Mouse (Mus musculus) gastrocnemius, postnatal 4 days (tissue): ENCODE results near the gene Pih1d1. TPM values are rescaled to one million over a fixed set of nuclear protein-coding genes. Genes with fewer than 3 reads are reported as not detected.
"Not testable (repeated sequence)": the region's sequence is repeated elsewhere in the genome, so short reads cannot be mapped to it uniquely, and the experiment has no call there.

Source experiments
- DNase-seq, 2 experiments: peaks; one replicate each; pipeline ENCODE4 v3.0.0; 2021 to 2022; ENCODE audit warnings: low spot score in 2 of 2, mixed read lengths in 2 of 2
- total RNA-seq, 2 experiments: library from RNA; stranded (reverse); gene quantifications; 2 replicates each; pipeline ENCODE4 v1.2.3; 2021

Gene Pih1d1
- total RNA-seq, 2 experiments from 2014 or later: 52.1 to 59.3 TPM

DNA sequence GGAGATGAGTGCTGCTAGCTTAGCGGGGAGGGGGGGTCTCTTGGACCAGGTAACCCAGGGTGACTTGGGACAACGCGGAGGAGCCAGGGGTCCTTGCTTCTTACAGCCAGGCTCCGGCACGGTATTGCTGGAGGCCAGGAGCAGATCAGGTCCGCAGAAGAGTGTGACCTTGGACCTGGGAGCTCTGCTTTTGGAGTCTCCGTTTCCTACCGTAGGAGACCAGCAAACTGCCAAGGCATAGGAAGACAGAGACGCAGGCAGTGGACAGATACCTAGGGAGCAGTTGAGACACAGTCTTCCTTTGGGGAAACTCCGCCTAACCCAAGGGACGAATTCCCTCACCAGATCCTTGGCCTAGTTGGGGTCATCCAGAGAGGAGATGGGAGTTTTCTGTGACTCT, 11.6 kb downstream of the Pih1d1 start:
- no peak for DNase-seq

DNA sequence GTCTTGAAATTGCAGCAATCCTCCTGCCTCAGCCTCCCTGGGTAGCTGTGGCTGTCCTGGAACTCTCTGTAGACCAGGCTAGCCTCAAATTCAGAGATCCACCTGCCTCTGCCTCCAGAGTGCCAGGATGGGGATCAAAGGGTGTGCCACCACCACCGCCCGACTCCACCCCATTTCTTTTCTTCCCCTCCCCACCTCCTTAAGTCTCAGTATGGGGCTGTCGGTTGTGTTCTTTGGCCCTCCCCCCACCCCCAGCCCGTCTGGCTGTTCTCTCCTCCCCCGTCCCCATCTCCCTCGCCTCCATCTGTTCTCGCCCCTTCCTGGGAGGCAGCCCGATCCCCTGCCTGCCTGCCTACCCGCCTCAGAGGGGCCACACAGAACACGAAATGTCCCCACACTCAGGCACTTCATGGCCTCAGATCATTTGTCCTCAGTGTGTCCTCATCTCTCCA, 12.9 kb downstream of the Pih1d1 start:
- no peak for DNase-seq

DNA sequence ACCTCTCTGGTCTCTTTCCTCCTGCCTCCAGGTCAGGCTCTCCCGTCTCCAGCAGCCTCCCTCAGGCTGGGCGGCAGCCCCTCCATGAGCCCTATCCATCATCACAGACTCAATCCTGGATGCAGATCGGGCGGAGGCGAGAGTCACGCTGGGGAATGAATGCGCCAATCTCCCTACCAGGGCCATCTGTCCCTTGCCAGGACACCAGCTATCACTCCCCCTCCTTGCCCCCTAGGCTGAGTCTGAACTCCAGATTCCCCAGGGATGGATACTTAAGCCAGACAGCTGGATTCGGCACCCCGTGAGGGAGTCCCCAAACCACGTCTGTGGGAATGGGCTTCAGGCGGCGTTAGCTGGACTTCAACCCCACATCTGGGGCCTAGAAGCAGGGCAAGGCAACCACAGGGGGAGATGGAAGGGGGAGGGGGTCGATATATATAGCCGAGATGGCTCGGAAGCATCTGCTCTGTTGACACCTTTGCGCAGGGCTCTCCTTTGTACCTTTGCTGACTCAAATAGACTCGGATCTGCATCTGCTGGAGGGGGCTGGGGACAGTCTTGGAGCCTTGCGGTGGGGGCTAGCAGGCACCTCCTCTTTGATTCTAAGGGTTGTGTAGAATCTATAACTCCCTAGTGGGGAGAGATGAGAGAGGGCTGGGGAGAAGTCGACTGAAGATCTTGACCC, 13.8 kb downstream of the Pih1d1 start:
- DNase-seq: no peak

DNA sequence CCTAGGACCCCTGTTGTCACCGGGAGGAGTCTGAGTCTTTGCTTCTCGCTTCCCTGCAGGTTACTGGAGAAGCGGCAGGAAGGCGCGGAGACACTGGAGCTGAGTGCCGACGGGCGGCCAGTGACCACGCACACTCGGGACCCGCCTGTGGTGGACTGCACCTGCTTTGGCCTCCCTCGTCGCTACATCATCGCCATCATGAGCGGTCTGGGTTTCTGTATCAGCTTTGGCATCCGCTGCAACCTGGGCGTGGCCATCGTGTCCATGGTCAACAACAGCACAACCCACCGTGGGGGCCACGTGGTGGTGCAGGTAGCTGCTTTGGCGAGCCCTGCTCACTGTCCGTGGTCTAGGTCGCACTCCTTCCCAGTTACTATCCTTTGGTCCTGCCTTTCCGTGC, 14.6 kb downstream of the Pih1d1 start:
- no peak for DNase-seq

DNA sequence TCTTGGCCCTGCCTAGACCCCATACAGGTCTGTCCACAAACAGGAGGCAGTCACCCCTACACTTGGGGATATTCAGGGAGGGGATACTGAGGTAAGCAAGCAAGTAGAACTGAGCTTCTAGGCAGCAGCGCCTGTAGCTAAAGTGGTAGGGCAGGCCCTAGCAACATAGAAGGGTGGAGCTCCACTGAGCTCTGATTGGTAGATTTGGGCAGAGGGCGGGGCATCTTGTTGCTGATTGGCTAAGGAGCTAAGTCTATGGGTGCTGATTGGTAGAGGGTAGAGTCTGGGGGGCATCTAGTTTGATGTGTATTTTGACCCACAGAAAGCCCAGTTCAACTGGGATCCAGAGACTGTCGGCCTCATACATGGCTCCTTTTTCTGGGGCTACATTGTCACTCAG, 15.4 kb downstream of the Pih1d1 start:
- no peak for DNase-seq

DNA sequence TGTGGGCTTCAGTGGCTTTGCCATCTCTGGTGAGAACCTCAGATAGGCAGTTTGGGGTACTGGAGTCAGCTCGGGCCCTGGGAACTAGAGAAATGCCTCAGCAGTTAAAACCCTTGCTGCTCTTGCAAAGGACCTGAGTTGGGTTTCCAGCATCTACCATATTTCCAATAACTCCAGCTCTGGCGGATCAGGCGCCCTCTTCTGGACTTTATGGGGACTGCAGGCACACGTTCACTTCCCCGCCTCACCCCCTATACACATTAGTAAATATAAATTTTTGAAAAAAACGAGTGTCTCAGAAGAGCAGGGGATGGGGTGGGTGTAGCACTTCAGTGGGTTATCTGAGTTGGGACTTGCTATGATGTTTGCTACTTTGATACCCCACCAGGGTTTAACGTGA, 18.9 kb downstream of the Pih1d1 start:
- DNase-seq: no peak

DNA sequence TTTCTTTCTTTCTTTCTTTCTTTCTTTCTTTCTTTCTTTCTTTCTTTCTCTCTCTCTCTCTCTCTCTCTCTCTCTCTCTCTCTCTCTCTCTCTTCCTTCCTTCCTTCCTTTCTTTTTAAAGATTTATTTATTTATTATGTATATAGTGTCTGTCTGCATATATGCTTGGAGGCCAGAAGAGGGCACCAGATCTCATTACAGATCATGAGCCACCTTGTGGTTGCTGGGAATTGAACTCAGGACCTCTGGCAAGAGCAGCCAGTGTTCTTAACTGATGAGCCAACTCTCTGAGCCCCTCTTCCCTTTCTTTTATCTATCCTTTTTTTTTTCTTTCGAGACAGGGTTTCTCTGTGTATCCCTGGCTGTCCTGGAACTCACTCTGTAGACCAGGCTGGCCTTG, 19.7 kb downstream of the Pih1d1 start:
- not testable (repeated sequence) for DNase-seq

DNA sequence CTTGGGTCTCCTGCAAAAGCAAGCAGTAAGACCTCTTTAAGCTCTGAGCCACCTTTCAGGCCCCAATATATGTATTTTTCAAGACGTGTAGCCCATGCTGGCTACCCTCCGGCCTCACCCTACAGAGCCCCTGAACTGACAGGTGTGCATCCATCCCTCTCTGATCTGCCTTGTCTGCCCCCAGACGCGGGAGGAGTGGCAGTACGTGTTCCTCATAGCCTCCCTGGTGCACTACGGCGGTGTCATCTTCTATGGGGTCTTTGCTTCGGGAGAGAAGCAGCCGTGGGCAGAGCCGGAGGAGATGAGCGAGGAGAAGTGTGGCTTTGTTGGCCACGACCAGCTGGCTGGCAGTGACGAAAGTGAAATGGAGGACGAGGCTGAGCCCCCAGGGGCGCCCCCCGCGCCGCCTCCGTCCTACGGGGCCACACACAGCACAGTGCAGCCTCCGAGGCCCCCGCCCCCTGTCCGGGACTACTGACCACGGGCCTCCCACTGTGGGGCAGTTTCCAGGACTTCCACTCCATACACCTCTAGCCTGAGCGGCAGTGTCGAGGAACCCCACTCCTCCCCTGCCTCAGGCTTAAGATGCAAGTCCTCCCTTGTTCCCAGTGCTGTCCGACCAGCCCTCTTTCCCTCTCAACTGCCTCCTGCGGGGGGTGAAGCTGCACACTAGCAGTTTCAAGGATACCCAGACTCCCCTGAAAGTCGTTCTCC, 20.6 kb downstream of the Pih1d1 start:
- DNase-seq: no peak

DNA sequence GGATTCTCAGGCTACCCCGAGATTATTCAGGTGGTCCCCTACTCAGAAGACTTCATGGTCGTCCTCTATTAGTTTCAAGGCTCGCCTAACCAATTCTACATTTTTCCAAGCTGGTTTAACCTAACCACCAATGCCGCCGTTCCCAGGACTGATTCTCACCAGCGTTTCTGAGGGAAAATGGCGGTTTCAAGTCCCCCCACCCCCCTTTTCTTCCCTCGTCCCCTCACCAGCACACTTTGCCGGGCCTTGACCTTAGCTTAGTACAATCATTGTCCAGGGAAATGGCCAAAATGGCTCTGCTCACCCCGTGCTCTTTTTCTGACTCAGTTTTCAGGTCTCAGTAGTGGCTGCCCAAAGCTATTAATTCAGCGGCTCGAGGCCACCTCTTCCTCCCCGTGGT, 21.3 kb downstream of the Pih1d1 start:
- no peak for DNase-seq

DNA sequence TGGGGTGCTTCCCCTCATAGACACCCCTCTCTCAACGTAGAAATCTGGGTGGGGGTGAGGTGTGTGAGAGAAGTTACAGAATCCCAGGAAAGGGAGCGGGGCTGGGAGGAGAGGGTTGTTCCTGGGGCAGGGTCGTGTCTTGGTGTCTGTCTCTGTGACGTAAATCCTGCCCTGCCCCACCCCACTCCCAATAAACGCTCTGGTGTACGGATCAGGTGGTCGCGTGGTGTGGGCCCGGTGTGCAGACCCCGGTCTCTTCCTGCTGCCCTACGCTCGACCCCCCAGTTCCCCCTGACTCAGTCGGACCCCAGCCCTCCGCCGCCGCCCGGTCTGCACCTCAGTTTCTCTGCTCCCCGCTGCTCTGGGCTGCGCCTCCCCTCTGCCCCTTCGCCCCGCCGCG, 21.8 kb downstream of the Pih1d1 start:
- no peak for DNase-seq

DNA sequence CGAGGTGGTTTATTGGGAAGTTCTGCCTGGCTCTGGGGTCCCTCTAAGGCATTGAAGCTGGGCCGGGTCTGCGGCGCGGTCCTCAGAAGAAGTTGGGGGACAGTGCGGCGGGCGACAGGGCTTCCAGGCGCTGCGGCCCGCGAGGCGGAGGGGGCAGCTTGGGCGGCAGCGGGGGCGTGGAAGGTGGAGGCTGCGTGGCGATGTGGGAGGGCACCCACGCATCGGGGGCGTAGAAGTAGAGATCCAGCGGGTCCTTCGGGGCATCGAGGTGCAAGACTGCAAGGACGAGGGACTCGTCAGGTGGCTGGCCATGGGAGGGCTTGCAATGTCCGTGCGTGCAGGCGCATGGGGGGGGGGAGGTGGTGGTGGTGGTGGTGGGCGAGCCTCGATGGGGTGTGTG, 22.3 kb downstream of the Pih1d1 start:
- DNase-seq: no peak

DNA sequence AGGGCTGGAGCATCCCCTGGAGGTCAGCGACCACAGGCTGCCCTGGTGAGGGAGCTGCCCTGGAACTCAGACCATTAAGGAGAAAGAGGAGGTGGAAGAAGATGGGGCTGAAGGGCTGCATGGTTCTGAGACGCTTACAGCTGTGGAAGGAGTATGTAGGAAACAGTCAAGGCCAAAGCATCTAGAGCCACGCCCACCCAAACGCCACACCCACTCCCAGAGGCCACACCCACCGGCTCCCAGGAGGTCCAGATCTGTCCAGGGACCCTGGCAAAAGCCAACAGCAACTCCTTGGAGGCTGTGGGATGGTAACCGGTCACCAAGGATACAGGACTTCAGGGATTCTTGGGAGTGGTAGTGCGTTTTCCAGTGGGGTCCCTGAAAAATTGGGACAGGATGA, 24.4 kb downstream of the Pih1d1 start:
- DNase-seq: no peak

DNA sequence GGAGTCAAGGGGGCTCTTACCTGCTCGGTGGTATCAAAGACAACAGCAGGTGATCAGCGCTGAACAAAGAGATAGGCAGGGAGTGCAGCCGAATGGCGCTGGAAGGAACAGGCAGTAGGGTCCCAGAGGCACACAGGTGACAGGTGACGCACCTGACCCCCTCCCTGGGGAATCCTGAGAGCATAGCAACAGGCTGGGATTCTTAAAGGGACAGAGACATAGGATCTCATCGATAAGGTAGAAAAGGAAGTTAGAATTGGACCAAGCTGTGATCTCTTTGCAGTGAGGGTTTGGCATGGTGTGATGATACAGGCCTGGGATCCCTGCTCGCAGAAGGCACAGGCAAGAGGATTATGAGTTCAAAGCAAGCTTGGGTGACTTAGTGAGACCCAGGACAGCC, 25.4 kb downstream of the Pih1d1 start, which contains the start of gene Gfy:
Gene Gfy, minus strand, starts transcription at position 101 of the 400 bp plus-strand sequence.
- DNase-seq: no peak

DNA sequence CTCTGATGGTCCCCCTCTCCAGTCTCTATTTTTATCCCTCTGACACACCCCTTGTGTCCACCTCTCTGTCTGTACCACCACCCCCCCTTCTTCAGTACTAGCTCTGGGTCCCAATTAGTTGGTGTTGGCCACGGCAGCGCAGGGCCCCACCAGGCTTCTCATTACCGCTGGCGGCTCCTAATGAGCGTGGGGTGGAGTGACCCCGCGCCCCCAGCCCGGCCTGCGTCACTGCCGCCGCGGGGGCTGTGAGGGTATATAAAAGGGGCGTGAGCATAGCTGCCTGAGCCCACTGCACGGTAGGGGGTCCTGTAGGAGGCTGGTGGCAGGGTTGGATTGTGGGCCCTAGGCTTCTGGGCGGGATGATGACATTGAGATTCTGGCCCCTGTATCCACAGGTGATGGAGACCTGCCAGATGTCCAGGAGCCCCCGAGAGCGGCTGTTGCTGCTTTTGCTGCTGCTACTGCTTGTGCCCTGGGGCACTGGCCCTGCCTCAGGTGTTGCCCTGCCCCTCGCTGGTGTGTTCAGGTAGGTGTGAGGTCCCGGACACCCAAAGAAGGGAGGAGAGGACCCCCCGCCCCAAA, 26.9 kb downstream of the Pih1d1 start, which contains the start of gene Pth2:
Gene Pth2, plus strand, starts transcription at position 100 of the 582 bp plus-strand sequence.
- DNase-seq: no peak

DNA sequence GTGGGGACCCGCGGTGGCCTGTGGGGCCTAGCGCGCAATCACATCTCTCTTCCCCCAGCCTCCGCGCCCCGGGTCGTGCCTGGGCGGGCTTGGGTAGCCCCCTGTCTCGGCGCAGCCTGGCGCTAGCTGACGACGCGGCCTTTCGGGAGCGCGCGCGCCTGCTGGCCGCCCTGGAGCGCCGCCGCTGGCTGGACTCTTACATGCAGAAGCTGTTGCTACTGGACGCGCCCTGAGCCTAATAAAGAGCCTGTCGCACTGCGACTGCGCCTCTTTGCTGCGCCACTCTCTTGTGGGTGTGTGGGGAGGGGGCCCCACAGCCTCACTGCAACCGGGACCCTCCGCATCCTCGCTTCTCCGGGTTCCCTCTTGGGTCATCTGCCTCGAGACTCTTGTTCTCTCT, 27.4 kb downstream of the Pih1d1 start:
- no peak for DNase-seq

DNA sequence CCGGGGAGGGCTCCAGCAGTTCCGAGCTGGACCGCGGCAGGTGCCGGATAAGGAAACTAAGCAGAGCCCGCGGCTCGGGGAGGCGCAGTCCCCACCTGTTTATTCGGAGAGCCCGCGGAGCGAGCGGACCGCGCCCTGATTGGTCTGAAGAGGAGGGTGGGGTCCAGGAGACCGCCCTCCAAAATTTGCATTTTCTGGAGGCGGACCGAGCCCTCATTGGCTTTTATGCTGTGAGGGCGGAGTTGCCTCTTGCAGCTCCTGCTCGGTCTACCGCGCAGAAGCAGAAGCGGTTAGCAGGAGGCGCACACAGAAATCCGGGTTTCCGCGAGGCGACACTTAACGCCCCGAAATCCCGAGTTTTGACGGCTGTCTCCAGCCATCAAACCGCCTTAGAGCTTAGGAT, 28.1 kb downstream of the Pih1d1 start:
- peak; percentile 51 to 79 for DNase-seq

DNA sequence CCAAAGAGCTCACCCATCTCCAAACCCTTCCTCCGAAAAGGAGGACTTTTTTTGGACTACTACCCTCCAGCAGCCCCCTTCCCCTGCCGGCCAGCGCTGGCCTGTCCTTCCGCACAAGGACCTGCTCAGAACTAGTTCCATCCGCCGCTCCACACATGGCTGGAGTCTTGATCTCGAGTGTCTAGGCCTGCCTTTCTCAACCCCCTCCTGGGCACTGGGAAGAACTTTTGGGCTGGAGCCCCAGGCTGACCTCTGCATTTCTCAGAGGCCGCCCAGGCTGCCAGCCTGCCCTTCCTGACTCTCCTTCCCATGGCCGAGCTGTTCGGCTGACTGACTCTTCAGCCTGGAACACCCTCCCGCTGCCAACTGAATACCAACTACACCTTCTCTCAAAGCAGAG, 28.5 kb downstream of the Pih1d1 start:
- DNase-seq: no peak

DNA sequence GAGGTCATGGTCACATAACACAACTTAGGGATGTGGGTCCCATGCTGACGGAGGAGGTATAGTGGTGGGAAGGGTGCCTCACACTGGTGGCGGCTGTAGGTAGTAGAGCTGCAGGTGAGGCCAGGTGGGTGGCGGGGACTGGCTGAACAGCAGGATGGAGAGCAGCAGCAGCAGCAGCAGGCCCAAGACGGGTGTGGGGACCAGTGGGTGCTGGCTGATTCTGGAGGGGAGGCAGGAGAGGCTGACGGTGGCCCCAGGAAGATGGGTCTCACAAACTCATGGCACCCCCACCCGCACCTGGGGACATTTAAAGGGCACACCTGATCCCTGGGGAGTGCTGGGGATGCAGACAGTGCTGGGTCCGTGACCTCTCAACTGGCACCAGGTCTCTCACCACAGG, 29.6 kb downstream of the Pih1d1 start:
- DNase-seq: no peak

DNA sequence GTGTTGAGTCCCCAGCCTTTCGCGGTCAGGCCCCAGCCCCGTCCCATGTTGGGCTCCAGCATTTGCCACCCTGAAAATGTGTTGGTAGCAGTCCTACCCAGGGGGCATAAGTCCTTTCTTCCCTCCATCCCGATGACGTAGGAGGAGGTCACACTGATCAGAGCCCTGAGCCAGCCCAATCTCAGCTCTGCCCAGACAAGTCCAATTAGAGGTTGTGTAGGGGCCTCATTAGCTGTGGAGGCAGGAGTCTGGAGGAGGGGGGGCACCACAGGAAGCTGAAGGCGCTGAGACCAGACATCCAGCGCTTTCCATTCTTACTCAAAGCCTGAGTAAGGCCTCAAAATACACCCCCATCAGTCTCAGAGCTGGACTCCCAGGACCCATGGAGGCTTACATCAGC, 31.8 kb downstream of the Pih1d1 start:
- DNase-seq: no peak

DNA sequence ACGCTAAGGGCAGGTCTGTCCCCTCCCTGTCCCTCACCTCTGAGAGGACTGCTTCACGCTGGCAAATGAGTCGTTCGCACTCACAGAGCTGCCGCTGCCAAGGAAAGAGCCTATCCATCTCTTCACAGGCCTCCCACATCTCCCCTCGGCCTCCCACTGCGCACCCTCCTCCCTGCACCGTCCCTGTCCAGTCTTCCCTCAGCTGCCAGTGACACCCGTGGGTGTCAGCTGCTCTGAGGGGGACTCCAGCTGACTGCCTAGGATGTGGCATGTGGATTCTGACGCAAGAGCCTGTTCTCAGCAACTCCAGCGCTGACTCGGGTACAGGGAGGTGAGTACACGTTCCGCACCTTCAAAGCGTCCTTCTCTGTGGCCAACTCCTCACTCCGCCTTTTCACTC, 35.5 kb downstream of the Pih1d1 start:
- no peak for DNase-seq

DNA sequence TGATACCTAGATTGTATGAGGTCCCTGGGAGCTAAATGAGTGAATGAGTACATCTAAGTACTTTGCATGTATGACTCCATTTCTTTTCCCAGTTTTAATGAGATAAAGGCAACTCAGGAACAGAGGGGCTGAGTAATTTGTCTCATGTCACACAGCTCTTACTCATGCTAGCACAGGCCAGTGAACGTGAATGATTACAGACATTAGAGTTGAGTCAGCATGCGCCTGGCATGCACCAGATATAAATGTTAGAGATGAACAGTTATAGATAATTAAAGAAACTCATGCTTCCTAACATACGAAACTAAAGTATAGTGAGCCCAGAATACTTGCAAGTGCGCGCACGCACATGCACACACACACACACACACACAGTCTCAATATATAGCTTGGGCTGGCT, 36.1 kb downstream of the Pih1d1 start:
- DNase-seq: no peak

DNA sequence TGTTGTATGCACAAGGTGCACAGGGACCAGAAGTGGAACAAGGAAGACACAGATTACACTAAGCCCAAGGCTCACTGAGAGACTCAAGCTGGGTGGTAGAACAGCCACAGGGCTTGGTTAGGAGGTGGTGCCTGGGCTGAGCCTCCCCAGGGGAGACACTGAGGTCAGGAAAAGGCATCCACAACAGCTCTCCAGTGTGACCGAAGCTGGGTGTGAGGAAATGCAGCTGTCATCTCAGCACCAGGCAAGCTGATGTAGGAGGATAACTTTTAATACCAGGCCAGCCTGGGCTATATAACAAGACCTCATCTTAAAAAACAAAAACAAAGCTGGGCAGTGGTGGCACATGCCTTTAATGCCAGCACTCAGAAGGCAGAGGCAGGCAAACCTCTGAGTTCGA, 37.1 kb downstream of the Pih1d1 start:
- DNase-seq: no peak
